Mouse (Mus musculus): ENCODE measurements at regions not wholly inside any gene's neighbourhood (a gene's known extent, or its start where the extent isn't known, plus 50 kb on each side); places are given as distances from the start of the nearest gene placed in this dataset.

DNA sequence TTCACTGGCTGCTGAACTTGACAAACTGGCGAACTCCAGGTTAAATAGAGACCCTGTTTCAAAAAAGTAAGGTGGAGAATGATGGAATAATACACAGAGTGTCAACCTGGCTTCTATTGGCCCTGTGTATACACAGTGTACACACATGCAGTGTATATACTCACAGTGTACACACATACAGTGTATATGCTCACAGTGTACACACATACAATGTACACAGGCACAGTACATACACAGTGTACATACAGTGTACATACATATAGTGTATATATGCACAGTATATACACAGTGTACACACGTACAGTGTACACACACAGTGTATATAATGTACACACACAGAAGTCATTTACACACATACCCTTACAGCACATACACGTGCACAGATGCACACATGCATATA lies 52.4 kb upstream of the Aldh1b1 start:
- Histone ChIP-seq H3K4me1 (ENCODE audit: insufficient read depth, low read length) (no peaks in the 10 kb centered on the region), H3K27ac (no peak overlapping the region), H3K4me2 (ENCODE audit: low read depth, low read length) (no peak overlapping the region), H3K9ac (replicated peaks; ENCODE audit: low read length) (no peak overlapping the region), H3K4me3 (ENCODE audit: low read length) (no peak overlapping the region), H3K9me3 (ENCODE audit: low read length) (no peaks in the 10 kb centered on the region), H3K36me3 (ENCODE audit: insufficient read depth, low read length) (no peaks in the 10 kb centered on the region), H3K27me3 (ENCODE audit: insufficient read depth, low read length) (no peaks in the 10 kb centered on the region)
- 92% methylated on average over 3 of the region's 3 CpGs for WGBS
- ATAC-seq (no peak), DNase-seq (ENCODE audit: low spot score) (no peak)
- no peak for TF ChIP-seq CTCF (IDR thresholded peaks at IDR 0.05; ENCODE audit: low read depth)

GRCm38 (mm10) chr4:45745746-45746145 lies 53.1 kb upstream of the Aldh1b1 start:
- Histone ChIP-seq H3K36me3 (ENCODE audit: insufficient read depth, low read length) (no peaks in the 10 kb centered on the region), H3K27ac (no peak overlapping the region), H3K9me3 (ENCODE audit: low read length) (no peaks in the 10 kb centered on the region), H3K27me3 (ENCODE audit: insufficient read depth, low read length) (no peaks in the 10 kb centered on the region), H3K4me3 (ENCODE audit: low read length) (no peak overlapping the region), H3K9ac (replicated peaks; ENCODE audit: low read length) (no peak overlapping the region), H3K4me1 (ENCODE audit: insufficient read depth, low read length) (no peaks in the 10 kb centered on the region), H3K4me2 (ENCODE audit: low read depth, low read length) (no peak overlapping the region)
- no peak for DNase-seq (ENCODE audit: low spot score)
- 58% methylated on average over 9 of the region's 9 CpGs for WGBS
- ATAC-seq, result no peak
- TF ChIP-seq CTCF (IDR thresholded peaks at IDR 0.05; ENCODE audit: low read depth), result no peak

GRCm38 (mm10) chr4:45744849-45745407 lies 53.9 kb upstream of the Aldh1b1 start:
- H3K4me3 ChIP-seq (ENCODE audit: low read length), result no peak overlapping the region
- no peak for TF ChIP-seq CTCF (IDR thresholded peaks at IDR 0.05; ENCODE audit: low read depth)
- no peaks in the 10 kb centered on the region; the same call in 1 of the 2 replicates for H3K4me1 ChIP-seq (ENCODE audit: insufficient read depth, low read length)
- no peak overlapping the region for H3K27ac ChIP-seq
- no peak overlapping the region for H3K9ac ChIP-seq (replicated peaks; ENCODE audit: low read length)
- no peak for ATAC-seq
- DNase-seq (ENCODE audit: low spot score), result no peak
- no peak overlapping the region for H3K4me2 ChIP-seq (ENCODE audit: low read depth, low read length)
- H3K9me3 ChIP-seq (ENCODE audit: low read length), result no peaks in the 10 kb centered on the region
- no peaks in the 10 kb centered on the region for H3K36me3 ChIP-seq (ENCODE audit: insufficient read depth, low read length)
- WGBS, result 94% methylated on average over 4 of the region's 4 CpGs
- no peaks in the 10 kb centered on the region for H3K27me3 ChIP-seq (ENCODE audit: insufficient read depth, low read length)

GRCm38 (mm10) chr4:45740779-45741365 lies 58.0 kb upstream of the Aldh1b1 start:
- DNase-seq (ENCODE audit: low spot score) (peak; percentile 78), ATAC-seq (peak; percentile 74)
- Histone ChIP-seq H3K36me3 (ENCODE audit: insufficient read depth, low read length) (no peaks in the 10 kb centered on the region), H3K9ac (replicated peaks; ENCODE audit: low read length) (no peak overlapping the region), H3K27me3 (ENCODE audit: insufficient read depth, low read length) (no peaks in the 10 kb centered on the region), H3K4me2 (ENCODE audit: low read depth, low read length) (no peak overlapping the region), H3K27ac (no peak overlapping the region), H3K4me1 (ENCODE audit: insufficient read depth, low read length) (peaks cover 19% of the 10 kb centered on the region), H3K9me3 (ENCODE audit: low read length) (no peaks in the 10 kb centered on the region), H3K4me3 (ENCODE audit: low read length) (no peak overlapping the region)
- 61% methylated on average over 12 of the region's 12 CpGs for WGBS
- no peak for TF ChIP-seq CTCF (IDR thresholded peaks at IDR 0.05; ENCODE audit: low read depth)

DNA sequence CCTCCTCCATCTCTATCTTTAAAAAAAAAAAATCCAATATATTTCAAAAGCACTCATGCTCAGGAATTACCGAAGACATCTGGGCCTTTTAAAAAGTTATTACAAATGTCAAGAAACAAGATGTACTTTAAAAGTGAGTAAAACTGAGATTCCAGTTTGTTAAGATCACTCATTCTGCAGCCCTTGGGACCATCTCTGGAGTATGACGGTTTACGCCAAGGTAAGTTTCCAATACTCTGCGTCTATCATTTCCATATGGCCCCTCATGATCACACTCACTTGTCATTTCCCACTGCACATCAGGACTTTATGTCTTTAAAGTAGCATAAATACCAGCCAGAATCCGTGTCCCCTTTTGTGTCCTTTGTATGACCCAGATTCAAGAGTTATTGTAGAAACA lies 58.5 kb upstream of the Aldh1b1 start:
- no peak for DNase-seq (ENCODE audit: low spot score)
- Histone ChIP-seq H3K36me3 (ENCODE audit: insufficient read depth, low read length) (no peaks in the 10 kb centered on the region), H3K27ac (no peak overlapping the region), H3K4me3 (ENCODE audit: low read length) (no peak overlapping the region), H3K9me3 (ENCODE audit: low read length) (no peaks in the 10 kb centered on the region), H3K4me2 (ENCODE audit: low read depth, low read length) (no peak overlapping the region), H3K4me1 (ENCODE audit: insufficient read depth, low read length) (peaks cover 22% of the 10 kb centered on the region), H3K9ac (replicated peaks; ENCODE audit: low read length) (no peak overlapping the region), H3K27me3 (ENCODE audit: insufficient read depth, low read length) (no peaks in the 10 kb centered on the region)
- TF ChIP-seq CTCF (IDR thresholded peaks at IDR 0.05; ENCODE audit: low read depth), result no peak
- 67% methylated on average over 5 of the region's 5 CpGs for WGBS
- ATAC-seq, result no peak

DNA sequence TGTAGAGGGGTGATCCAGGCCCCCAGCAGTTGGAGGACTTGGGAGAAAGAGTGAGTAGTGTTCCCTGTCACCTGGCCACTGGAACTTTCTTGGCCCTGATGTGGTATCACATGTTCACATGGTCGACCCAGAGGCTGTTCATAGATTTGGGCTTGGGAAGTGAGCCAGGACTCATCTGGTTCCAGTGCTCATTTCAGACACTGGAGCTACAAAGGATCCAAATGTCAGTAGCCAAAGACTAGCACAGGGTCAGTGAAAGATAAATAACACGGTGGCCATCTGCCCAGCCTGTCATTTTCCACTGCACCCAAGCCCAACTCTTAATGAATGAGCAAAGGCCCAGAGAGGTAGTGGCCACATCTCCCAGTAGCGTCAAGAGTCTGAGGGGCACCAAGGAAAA lies 59.1 kb upstream of the Aldh1b1 start:
- Histone ChIP-seq H3K36me3 (ENCODE audit: insufficient read depth, low read length) (no peaks in the 10 kb centered on the region), H3K4me1 (ENCODE audit: insufficient read depth, low read length) (peaks cover 22% of the 10 kb centered on the region), H3K27me3 (ENCODE audit: insufficient read depth, low read length) (no peaks in the 10 kb centered on the region), H3K9me3 (ENCODE audit: low read length) (no peaks in the 10 kb centered on the region), H3K27ac (no peak overlapping the region), H3K9ac (replicated peaks; ENCODE audit: low read length) (no peak overlapping the region), H3K4me2 (ENCODE audit: low read depth, low read length) (no peak overlapping the region), H3K4me3 (ENCODE audit: low read length) (no peak overlapping the region)
- ATAC-seq (peak; percentile 37), DNase-seq (ENCODE audit: low spot score) (peak; percentile 59)
- TF ChIP-seq CTCF (IDR thresholded peaks at IDR 0.05; ENCODE audit: low read depth), result no peak
- 50% methylated on average over 3 of the region's 3 CpGs for WGBS

GRCm38 (mm10) chr4:45739168-45739567 lies 59.7 kb upstream of the Aldh1b1 start:
- no peaks in the 10 kb centered on the region for H3K9me3 ChIP-seq (ENCODE audit: low read length)
- TF ChIP-seq CTCF (IDR thresholded peaks at IDR 0.05; ENCODE audit: low read depth), result no peak
- 35% methylated on average over 9 of the region's 9 CpGs for WGBS
- no peak for ATAC-seq
- DNase-seq (ENCODE audit: low spot score), result peak; percentile 32
- H3K36me3 ChIP-seq (ENCODE audit: insufficient read depth, low read length), result no peaks in the 10 kb centered on the region
- H3K4me3 ChIP-seq (ENCODE audit: low read length), result no peak overlapping the region
- H3K9ac ChIP-seq (replicated peaks; ENCODE audit: low read length), result no peak overlapping the region
- no peak overlapping the region for H3K4me2 ChIP-seq (ENCODE audit: low read depth, low read length)
- H3K4me1 ChIP-seq (ENCODE audit: insufficient read depth, low read length), result peaks cover 22% of the 10 kb centered on the region
- no peaks in the 10 kb centered on the region for H3K27me3 ChIP-seq (ENCODE audit: insufficient read depth, low read length)
- no peak overlapping the region for H3K27ac ChIP-seq
